Mouse (Mus musculus): ENCODE measurements around the gene Ino80e. TPM values are rescaled to one million over a fixed set of nuclear protein-coding genes. Genes with fewer than 3 reads are reported as not detected.

The Ino80e gene
- total and polyA plus RNA-seq, 3 experiments = 93.0 to 476 (median 189) TPM

GRCm38 (mm10) chr7:126803181-126803580, 59.0 kb downstream of the Ino80e start:
- H3K27ac ChIP-seq (ENCODE audit: control insufficient read depth, low read depth, low read length) = peak overlapping the region; percentile 92
- H3K36me3 ChIP-seq (ENCODE audit: control insufficient read depth in 1 of 2, insufficient read depth in 2 of 2, low read length in 2 of 2) = peaks cover 0 to 37% of the 10 kb centered on the region in 2 experiments; a peak in 2 of 4 replicates
- H3K4me1 ChIP-seq (ENCODE audit: control insufficient read depth in 1 of 2, insufficient read depth in 2 of 2, low read length in 2 of 2) = peaks cover 20 to 46% of the 10 kb centered on the region in 2 experiments
- H3K79me2 ChIP-seq (ENCODE audit: control insufficient read depth, insufficient read depth, low read length, poor library complexity) = peaks cover 13% of the 10 kb centered on the region
- H3K9ac ChIP-seq (ENCODE audit: control insufficient read depth, low read depth, low read length, poor library complexity, severe bottlenecking) = peak overlapping the region; percentile 43
- TF ChIP-seq ETS1 (IDR thresholded peaks at IDR 0.05; ENCODE audit: low read depth, low read length) (peak; percentile 87), KAT2A (conservative IDR thresholded peaks at IDR 0.05; ENCODE audit: low read depth, low read length) (no peak), USF2 (IDR thresholded peaks at IDR 0.05; ENCODE audit: borderline replicate concordance in 1 of 2, insufficient read depth in 1 of 2, low read depth in 1 of 2, low read length in 2 of 2) (no peak), MYC (IDR thresholded peaks at IDR 0.05; ENCODE audit: low read depth, low read length) (peak; percentile 59; the same call in 1 of the 2 replicates), EP300 (IDR thresholded peaks at IDR 0.05; ENCODE audit: low read depth in 1 of 2, low read length in 2 of 2) (peak; percentile 43 to 60), RCOR1 (IDR thresholded peaks at IDR 0.05; ENCODE audit: low read depth, low read length) (no peak; the same call in 1 of the 2 replicates), SMC3 (IDR thresholded peaks at IDR 0.05; ENCODE audit: low read depth, low read length) (no peak), ZC3H11A (IDR thresholded peaks at IDR 0.05; ENCODE audit: low read depth, low read length) (no peak), TCF12 (IDR thresholded peaks at IDR 0.05; ENCODE audit: low read depth, low read length) (peak; percentile 56), NRF1 (IDR thresholded peaks at IDR 0.05; ENCODE audit: insufficient read depth, low read depth, low read length, poor library complexity, severe bottlenecking) (peak; percentile 41; the same call in 1 of the 2 replicates), MEF2A (IDR thresholded peaks at IDR 0.05; ENCODE audit: extremely low read depth, insufficient replicate concordance, low read depth, low read length, poor library complexity, severe bottlenecking) (no peak), POLR2A (IDR thresholded peaks at IDR 0.05; ENCODE audit: control insufficient read depth in 1 of 2, insufficient read depth in 1 of 2, low read depth in 1 of 2, low read length in 2 of 2, poor library complexity in 1 of 2) (peak in 1 of 2 experiments; percentile 55; a peak in 1 of 4 replicates), USF1 (IDR thresholded peaks at IDR 0.05; ENCODE audit: low read depth, low read length) (no peak), ELF1 (IDR thresholded peaks at IDR 0.05; ENCODE audit: low read depth, low read length) (0 out of 2 replicates have a peak, but pooled peaks have one; percentile 12), NELFE (IDR thresholded peaks at IDR 0.05; ENCODE audit: low read depth, low read length) (peak; percentile 28; the same call in 1 of the 2 replicates), CHD1 (IDR thresholded peaks at IDR 0.05; ENCODE audit: low read depth, low read length) (no peak), GATA1 (IDR thresholded peaks at IDR 0.05; ENCODE audit: low read depth, low read length) (peak; percentile 94), TAL1 (IDR thresholded peaks at IDR 0.05; ENCODE audit: low read length) (peak; percentile 59), CHD2 (IDR thresholded peaks at IDR 0.05; ENCODE audit: low read length) (no peak), POLR2AphosphoS2 (IDR thresholded peaks at IDR 0.05; ENCODE audit: low read length) (no peak), MAX (IDR thresholded peaks at IDR 0.05; ENCODE audit: low read length) (no peak), MAZ (IDR thresholded peaks at IDR 0.05; ENCODE audit: low read depth, low read length) (0 out of 2 replicates have a peak, but pooled peaks have one; percentile 15), POLR2AphosphoS5 (IDR thresholded peaks at IDR 0.05; ENCODE audit: borderline replicate concordance, low read depth, low read length) (no peak), JUND (IDR thresholded peaks at IDR 0.05; ENCODE audit: low read depth, low read length) (no peak), E2F4 (IDR thresholded peaks at IDR 0.05; ENCODE audit: borderline replicate concordance, low read depth, low read length) (no peak), SIN3A (IDR thresholded peaks at IDR 0.05; ENCODE audit: low read length) (peak; percentile 82), HCFC1 (IDR thresholded peaks at IDR 0.05; ENCODE audit: low read depth, low read length) (peak; percentile 50; the same call in 1 of the 2 replicates), TBP (IDR thresholded peaks at IDR 0.05; ENCODE audit: low read depth, low read length) (peak; percentile 71), MAFK (IDR thresholded peaks at IDR 0.05; ENCODE audit: borderline replicate concordance, low read depth, low read length) (no peak), GABPA (IDR thresholded peaks at IDR 0.05; ENCODE audit: low read depth, low read length) (no peak)
- peak overlapping the region in 1 of 2 experiments; percentile 25; a peak in 2 of 4 replicates for H3K4me3 ChIP-seq (ENCODE audit: control insufficient read depth in 1 of 2, insufficient read depth in 1 of 2, low read depth in 2 of 2, low read length in 2 of 2)
- no peaks in the 10 kb centered on the region for H3K27me3 ChIP-seq (ENCODE audit: control insufficient read depth in 1 of 2, insufficient read depth in 2 of 2, low read length in 2 of 2)
- DNase-seq (ENCODE audit: low read depth, low spot score) = peak; percentile 94
- H3K9me3 ChIP-seq (replicated peaks; ENCODE audit: insufficient read depth, low read length) = no peaks in the 10 kb centered on the region
